Comparison of ENCODE assay signal across 25 mouse cellular contexts in genomic region chr4:84482680-84483079, GRCm38 (mm10).
DNase-seq lines count a peak whose midpoint lies in the region; ATAC-seq and TF ChIP-seq lines count a peak whose summit lies in the region.
"Had no signal": no experiment of that assay in that cellular context is flagged by ENCODE, and none has a peak within 500 bp of the region (broad histone marks: within the 10 kb centered on the region; RNA-seq: fewer than 3 reads in every experiment).

No protein-coding gene starts in this region.

- no peak overlapping the region for H3K4me2 ChIP-seq in forebrain, embryonic 13.5 days
- H3K4me2 ChIP-seq in forebrain, embryonic 14.5 days (ENCODE audit: low read length): no peak overlapping the region
- no peak overlapping the region for H3K4me2 ChIP-seq in kidney, embryonic 16.5 days (replicated peaks; ENCODE audit: low read depth, low read length)
- H3K4me2 ChIP-seq in intestine, embryonic 16.5 days (ENCODE audit: low read depth, low read length): no peak overlapping the region
- no peak overlapping the region for H3K4me2 ChIP-seq in neural tube, embryonic 14.5 days (ENCODE audit: low read depth, low read length)
- H3K4me2 ChIP-seq: embryonic facial prominence, embryonic 13.5 days; midbrain, embryonic 12.5 days had no signal

- no peak overlapping the region for H3K4me3 ChIP-seq in forebrain, embryonic 13.5 days
- no peak overlapping the region for H3K4me3 ChIP-seq in forebrain, embryonic 14.5 days (ENCODE audit: low read depth, low read length)
- H3K4me3 ChIP-seq in kidney, adult 2 months (ENCODE audit: insufficient read depth, low read depth, low read length): no peak overlapping the region
- no peak overlapping the region for H3K4me3 ChIP-seq in kidney, embryonic 16.5 days (ENCODE audit: low read length)
- H3K4me3 ChIP-seq in intestine, embryonic 16.5 days (ENCODE audit: low read length): no peak overlapping the region
- no peak overlapping the region for H3K4me3 ChIP-seq in neural tube, embryonic 14.5 days (ENCODE audit: low read depth, low read length)
- H3K4me3 ChIP-seq: embryonic facial prominence, embryonic 13.5 days; erythroblast, embryonic 14.5 days; heart, adult 2 months; layer of hippocampus, adult 2 months; midbrain, embryonic 12.5 days had no signal

- TF ChIP-seq POLR2A in kidney, adult 2 months (IDR thresholded peaks at IDR 0.05; ENCODE audit: low read depth, low read length): no peak

- no peaks in the 10 kb centered on the region for H3K4me1 ChIP-seq in forebrain, embryonic 13.5 days
- H3K4me1 ChIP-seq in forebrain, embryonic 14.5 days (ENCODE audit: control insufficient read depth, insufficient read depth, low read length): no peaks in the 10 kb centered on the region
- H3K4me1 ChIP-seq in kidney, adult 2 months (ENCODE audit: control insufficient read depth, insufficient read depth, low read length): peaks cover 4% of the 10 kb centered on the region; the same call in 1 of the 2 replicates
- H3K4me1 ChIP-seq in kidney, embryonic 16.5 days (ENCODE audit: insufficient read depth, low read length): no peaks in the 10 kb centered on the region
- no peaks in the 10 kb centered on the region for H3K4me1 ChIP-seq in intestine, embryonic 16.5 days (ENCODE audit: control insufficient read depth, insufficient read depth, low read length)
- 0 out of 2 replicates have a peak, but pooled peaks cover 6% of the 10 kb centered on the region for H3K4me1 ChIP-seq in neural tube, embryonic 14.5 days (ENCODE audit: control insufficient read depth, insufficient read depth, low read length)

- H3K9ac ChIP-seq in forebrain, embryonic 13.5 days: no peak overlapping the region
- no peak overlapping the region for H3K9ac ChIP-seq in forebrain, embryonic 14.5 days (ENCODE audit: low read length)
- no peak overlapping the region for H3K9ac ChIP-seq in kidney, embryonic 16.5 days (replicated peaks; ENCODE audit: low read length)
- no peak overlapping the region for H3K9ac ChIP-seq in intestine, embryonic 16.5 days (ENCODE audit: low read depth, low read length)
- no peak overlapping the region for H3K9ac ChIP-seq in neural tube, embryonic 14.5 days (replicated peaks; ENCODE audit: low read depth, low read length)
- H3K9ac ChIP-seq: embryonic facial prominence, embryonic 13.5 days; midbrain, embryonic 12.5 days had no signal

- 67% methylated on average over 6 of the region's 6 CpGs for WGBS in forebrain, embryonic 13.5 days
- WGBS in forebrain, embryonic 14.5 days: 79% methylated on average over 6 of the region's 6 CpGs
- WGBS in kidney, adult 2 months: 46% methylated on average over 6 of the region's 6 CpGs
- WGBS in kidney, embryonic 16.5 days: 41% methylated on average over 6 of the region's 6 CpGs
- 45% methylated on average over 6 of the region's 6 CpGs for WGBS in intestine, embryonic 16.5 days
- 29% methylated on average over 6 of the region's 6 CpGs for WGBS in neural tube, embryonic 14.5 days

- H3K27me3 ChIP-seq in forebrain, embryonic 13.5 days: no peaks in the 10 kb centered on the region
- no peaks in the 10 kb centered on the region for H3K27me3 ChIP-seq in forebrain, embryonic 14.5 days (replicated peaks; ENCODE audit: control insufficient read depth, insufficient read depth, low read length)
- H3K27me3 ChIP-seq in kidney, adult 2 months (replicated peaks; ENCODE audit: control insufficient read depth, insufficient read depth, low read length): no peaks in the 10 kb centered on the region
- H3K27me3 ChIP-seq in kidney, embryonic 16.5 days (ENCODE audit: insufficient read depth, low read length): no peaks in the 10 kb centered on the region
- no peaks in the 10 kb centered on the region for H3K27me3 ChIP-seq in intestine, embryonic 16.5 days (replicated peaks; ENCODE audit: control insufficient read depth, insufficient read depth, low read length)
- no peaks in the 10 kb centered on the region for H3K27me3 ChIP-seq in neural tube, embryonic 14.5 days (ENCODE audit: control insufficient read depth, insufficient read depth, low read length)
- H3K27me3 ChIP-seq: embryonic facial prominence, embryonic 13.5 days; midbrain, embryonic 12.5 days had no signal

- no peak overlapping the region for H3K27ac ChIP-seq in forebrain, embryonic 13.5 days
- H3K27ac ChIP-seq in forebrain, embryonic 14.5 days (ENCODE audit: low read depth, low read length): no peak overlapping the region
- no peak overlapping the region for H3K27ac ChIP-seq in kidney, adult 2 months (ENCODE audit: insufficient read depth, low read depth, low read length)
- H3K27ac ChIP-seq in kidney, embryonic 16.5 days (ENCODE audit: low read length): no peak overlapping the region
- H3K27ac ChIP-seq in intestine, embryonic 16.5 days (ENCODE audit: low read length): no peak overlapping the region
- no peak overlapping the region for H3K27ac ChIP-seq in neural tube, embryonic 14.5 days (ENCODE audit: low read depth, low read length)
- H3K27ac ChIP-seq: embryonic facial prominence, embryonic 13.5 days; heart, adult 2 months; layer of hippocampus, adult 2 months; midbrain, embryonic 12.5 days had no signal

- DNase-seq in forebrain, embryonic 14.5 days (ENCODE audit: low spot score): no peak
- DNase-seq in kidney, adult 2 months: peak; percentile 24
- DNase-seq: adrenal gland, postnatal 10 days; cerebellum, adult 2 months; gastrocnemius, postnatal 14 days; heart, adult 2 months; heart, postnatal 36 days; kidney, adult 9 months; kidney, postnatal 25 days; lung, adult 18-20 months; lung, postnatal 10 days; right cerebral cortex, adult 18-20 months; thymus, adult 18-20 months; thymus, postnatal 36 days had no signal

- TF ChIP-seq CTCF in kidney, adult 2 months (conservative IDR thresholded peaks at IDR 0.05; ENCODE audit: insufficient read depth, insufficient read length, low read depth, low read length): no peak

- 0 out of 2 replicates have a peak, but pooled peaks have one; percentile 19 for ATAC-seq in forebrain, embryonic 13.5 days
- no peak for ATAC-seq in forebrain, embryonic 14.5 days
- ATAC-seq in kidney, embryonic 16.5 days (ENCODE audit: low FRiP score, low TSS enrichment): no peak
- peak; percentile 64 for ATAC-seq in intestine, embryonic 16.5 days
- ATAC-seq in neural tube, embryonic 14.5 days (ENCODE audit: low read depth): peak; percentile 31; the same call in 1 of the 2 replicates
- no peak for ATAC-seq in granulocyte monocyte progenitor cell, adult 5-6 weeks (replicated peaks; ENCODE audit: poor library complexity, severe bottlenecking)
- ATAC-seq: activated CD4-positive, CD25-positive, alpha-beta regulatory T cell, adult 4 months; forebrain, embryonic 16.5 days had no signal

- H3K36me3 ChIP-seq in forebrain, embryonic 13.5 days (ENCODE audit: poor library complexity, severe bottlenecking): no peaks in the 10 kb centered on the region
- H3K36me3 ChIP-seq in forebrain, embryonic 14.5 days (ENCODE audit: control insufficient read depth, insufficient read depth, low read length): no peaks in the 10 kb centered on the region
- H3K36me3 ChIP-seq in kidney, adult 2 months (ENCODE audit: control insufficient read depth, insufficient read depth, low read length): no peaks in the 10 kb centered on the region
- no peaks in the 10 kb centered on the region for H3K36me3 ChIP-seq in kidney, embryonic 16.5 days (ENCODE audit: insufficient read depth, low read length)
- H3K36me3 ChIP-seq in intestine, embryonic 16.5 days (ENCODE audit: control insufficient read depth, insufficient read depth, low read length): no peaks in the 10 kb centered on the region
- no peaks in the 10 kb centered on the region for H3K36me3 ChIP-seq in neural tube, embryonic 14.5 days (ENCODE audit: control insufficient read depth, insufficient read depth, low read length)
- H3K36me3 ChIP-seq: embryonic facial prominence, embryonic 13.5 days; midbrain, embryonic 12.5 days had no signal

- H3K9me3 ChIP-seq in forebrain, embryonic 13.5 days (replicated peaks): no peaks in the 10 kb centered on the region
- no peaks in the 10 kb centered on the region for H3K9me3 ChIP-seq in forebrain, embryonic 14.5 days (replicated peaks; ENCODE audit: control insufficient read depth, low read length)
- H3K9me3 ChIP-seq in kidney, embryonic 16.5 days (ENCODE audit: low read length): no peaks in the 10 kb centered on the region
- H3K9me3 ChIP-seq in intestine, embryonic 16.5 days (ENCODE audit: control insufficient read depth, low read length): no peaks in the 10 kb centered on the region
- no peaks in the 10 kb centered on the region for H3K9me3 ChIP-seq in neural tube, embryonic 14.5 days (ENCODE audit: control insufficient read depth, low read length)
- H3K9me3 ChIP-seq: embryonic facial prominence, embryonic 13.5 days; midbrain, embryonic 12.5 days had no signal

Comparison
In these comparisons a context has a peak if more than half of its experiments do, and no peak if none do; other contexts are left out.
1. ATAC-seq: peak in forebrain, embryonic 13.5 days (single experiment), intestine, embryonic 16.5 days (single experiment) and neural tube, embryonic 14.5 days (single experiment); none in forebrain, embryonic 14.5 days (single experiment), kidney, embryonic 16.5 days (single experiment) and granulocyte monocyte progenitor cell, adult 5-6 weeks (single experiment).